15 mouse cellular contexts compared by ENCODE assay signal in the genomic region with DNA sequence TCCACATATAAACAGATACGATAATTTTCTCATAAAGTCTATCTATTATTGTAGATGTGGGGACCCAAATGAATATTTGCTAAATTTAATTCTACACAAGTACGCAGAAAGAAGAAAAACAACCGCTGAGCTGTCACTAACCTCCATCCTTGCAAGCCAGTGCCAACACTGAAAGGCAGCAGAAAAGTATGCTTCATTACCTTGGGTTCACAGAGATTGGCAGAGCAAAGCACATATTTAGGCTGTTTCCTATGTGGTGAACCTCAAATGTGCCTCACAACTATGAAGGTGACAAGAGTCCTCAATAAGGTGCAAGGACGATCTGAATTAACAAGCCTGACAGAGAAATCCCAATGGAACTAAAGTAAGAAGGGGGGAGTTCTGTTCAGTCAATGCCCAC.
"Had no signal": no experiment of that assay in that cellular context is flagged by ENCODE, and none has a peak within 500 bp of the region (broad histone marks: within the 10 kb centered on the region; RNA-seq: fewer than 3 reads in every experiment).

No protein-coding gene starts in this region.

- H3K27ac ChIP-seq: left cerebral cortex, adult 2 months; liver, embryonic 13.5 days; neural tube, embryonic 12.5 days; neural tube, embryonic 15.5 days; stomach, postnatal 0 days had no signal

- H3K9ac ChIP-seq: liver, embryonic 13.5 days; neural tube, embryonic 12.5 days; neural tube, embryonic 15.5 days had no signal

- H3K9me3 ChIP-seq: liver, embryonic 13.5 days; neural tube, embryonic 12.5 days; neural tube, embryonic 15.5 days had no signal

- H3K4me2 ChIP-seq: liver, embryonic 13.5 days; midbrain, embryonic 11.5 days; neural tube, embryonic 12.5 days; neural tube, embryonic 15.5 days had no signal

- H3K4me1 ChIP-seq: liver, embryonic 13.5 days; neural tube, embryonic 12.5 days; neural tube, embryonic 15.5 days had no signal

- DNase-seq: liver, embryonic 13.5 days; lung, adult 2 months; lung, postnatal 14 days; lung, postnatal 4 days; right cerebral cortex, adult 18-20 months; right cerebral cortex, postnatal 14 days; right cerebral cortex, postnatal 4 days; thymus, adult 2 months; thymus, postnatal 14 days; thymus, postnatal 4 days had no signal

- H3K27me3 ChIP-seq: liver, embryonic 13.5 days; neural tube, embryonic 12.5 days; neural tube, embryonic 15.5 days had no signal

- H3K36me3 ChIP-seq: liver, embryonic 13.5 days; neural tube, embryonic 12.5 days; neural tube, embryonic 15.5 days had no signal

- H3K4me3 ChIP-seq: left cerebral cortex, adult 2 months; liver, embryonic 13.5 days; neural tube, embryonic 12.5 days; neural tube, embryonic 15.5 days had no signal
